Mouse (Mus musculus) lung, embryonic 14.5 days (tissue): ENCODE measurements around the gene Zfp580. TPM values are rescaled to one million over a fixed set of nuclear protein-coding genes. Genes with fewer than 3 reads are reported as not detected.

Source experiments
- ATAC-seq: fragments of 200-750 bp; cut with Nextera tagmentation; 2 replicates; pipeline ENCODE4 v1.8.0; 2017; ENCODE audit warnings: mild to moderate bottlenecking, moderate TSS enrichment, moderate library complexity; ENCODE audit not compliant: insufficient read depth
- DNase-seq: peaks from one replicate; pipeline ENCODE4 v3.0.0-alpha.2; 2015
- H3K27ac ChIP-seq: fragments of 300-500 bp; sonication (generic); 2 replicates; pipeline ENCODE4 v1.5.1; 2014; ENCODE audit warnings: low read depth, mild to moderate bottlenecking, moderate library complexity
- H3K27me3 ChIP-seq: fragments of 300-500 bp; sonication (generic); 2 replicates; pipeline ENCODE4 v1.6.1; 2014; ENCODE audit warnings: low read length, control low read depth; ENCODE audit not compliant: insufficient read depth
- H3K36me3 ChIP-seq: fragments of 300-500 bp; sonication (generic); 2 replicates; pipeline ENCODE4 v1.6.1; 2014; ENCODE audit warnings: control low read depth; ENCODE audit not compliant: insufficient read depth
- H3K4me1 ChIP-seq: fragments of 300-500 bp; sonication (generic); 2 replicates; pipeline ENCODE4 v1.6.1; 2014; ENCODE audit warnings: antibody characterized with exemption, control low read depth; ENCODE audit not compliant: insufficient read depth
- H3K4me2 ChIP-seq: fragments of 300-500 bp; sonication (generic); 2 replicates; pipeline ENCODE4 v1.6.1; 2014; ENCODE audit warnings: mild to moderate bottlenecking
- H3K4me3 ChIP-seq: fragments of 300-500 bp; sonication (generic); 2 replicates; pipeline ENCODE4 v1.5.1; 2014; ENCODE audit warnings: low read depth, low read length
- H3K9ac ChIP-seq: fragments of 300-500 bp; sonication (generic); 2 replicates; pipeline ENCODE4 v1.6.1; 2014
- H3K9me3 ChIP-seq: fragments of 300-500 bp; sonication (generic); 2 replicates; pipeline ENCODE4 v1.6.1; 2016; ENCODE audit warnings: low read depth, low read length, control low read depth
- CTCF ChIP-seq: IDR thresholded peaks from 2 replicates; pipeline ENCODE4 v1.5.1; 2016; ENCODE audit warnings: antibody characterized with exemption, low read depth
- WGBS: fragments of 180-500 bp; shearing (Covaris S2); extraction: QIAGEN DNeasy Blood & Tissue Kit; methylation state at CpG from one replicate; pipeline ENCODE4 v1.1.7; 2014; 5-methylcytosine and 5-hydroxymethylcytosine counted together
- polyA plus RNA-seq: library from polyadenylated mRNA; unstranded; fragments of >200 nt; fragmentation: Nextera tagmentation; extraction: Ambion mirVana; gene quantifications from 2 replicates; pipeline ENCODE4 v1.2.1, GENCODE M21; 2014

The Zfp580 gene
- polyA plus RNA-seq, 1 experiment from 2014 or later = 45.1 TPM

- 36% methylated on average over 11 of the region's 11 CpGs for WGBS
- H3K36me3 ChIP-seq = no peaks in the 10 kb centered on the region
- peak overlapping the region; percentile 50; the same call in 1 of the 2 replicates for H3K4me3 ChIP-seq
- H3K9me3 ChIP-seq = no peaks in the 10 kb centered on the region
- no peak for DNase-seq
- peak; percentile 29 for TF ChIP-seq CTCF
- ATAC-seq = no peak
- H3K9ac ChIP-seq = no peak overlapping the region
- peaks cover 59% of the 10 kb centered on the region for H3K27me3 ChIP-seq
- H3K4me2 ChIP-seq = no peak overlapping the region; the same call in 1 of the 2 replicates
- peaks cover 16% of the 10 kb centered on the region; the same call in 1 of the 2 replicates for H3K4me1 ChIP-seq
- no peak overlapping the region for H3K27ac ChIP-seq
Measured at GRCm38 (mm10) chr7:5057804-5058203, 6.5 kb downstream of the Zfp580 start.

GRCm38 (mm10) chr7:5058631-5059030 lies 7.3 kb downstream of the Zfp580 start:
- Histone ChIP-seq H3K36me3 (no peaks in the 10 kb centered on the region), H3K9ac (no peak overlapping the region), H3K4me1 (peaks cover 10% of the 10 kb centered on the region; the same call in 1 of the 2 replicates), H3K4me2 (no peak overlapping the region), H3K4me3 (no peak overlapping the region), H3K9me3 (no peaks in the 10 kb centered on the region), H3K27ac (no peak overlapping the region), H3K27me3 (peaks cover 51% of the 10 kb centered on the region)
- WGBS = 89% methylated on average over 1 of the region's 1 CpGs
- no peak for ATAC-seq
- no peak for DNase-seq
- TF ChIP-seq CTCF = no peak

GRCm38 (mm10) chr7:5059421-5059820 lies 8.1 kb downstream of the Zfp580 start:
- ATAC-seq (no peak), DNase-seq (no peak)
- Histone ChIP-seq H3K9me3 (no peaks in the 10 kb centered on the region), H3K27me3 (peaks cover 43% of the 10 kb centered on the region), H3K36me3 (no peaks in the 10 kb centered on the region), H3K4me3 (no peak overlapping the region), H3K4me1 (peaks cover 10% of the 10 kb centered on the region; the same call in 1 of the 2 replicates), H3K9ac (no peak overlapping the region), H3K27ac (no peak overlapping the region), H3K4me2 (no peak overlapping the region; the same call in 1 of the 2 replicates)
- 88% methylated on average over 12 of the region's 12 CpGs for WGBS
- TF ChIP-seq CTCF = no peak

GRCm38 (mm10) chr7:5060239-5060731 lies 8.9 kb downstream of the Zfp580 start:
- ATAC-seq = peak; percentile 9; the same call in 1 of the 2 replicates
- peak; percentile 81 for TF ChIP-seq CTCF
- 2% methylated on average over 27 of the region's 27 CpGs for WGBS

GRCm38 (mm10) chr7:5060944-5061773 lies 9.8 kb downstream of the Zfp580 start:
- Histone ChIP-seq H3K9ac (peak overlapping the region; percentile 95), H3K27me3 (peaks cover 25% of the 10 kb centered on the region), H3K36me3 (peaks cover 6% of the 10 kb centered on the region), H3K4me2 (peak overlapping the region; percentile 86), H3K27ac (peak overlapping the region; percentile 100), H3K4me1 (peaks cover 10% of the 10 kb centered on the region; the same call in 1 of the 2 replicates), H3K9me3 (no peaks in the 10 kb centered on the region), H3K4me3 (peak overlapping the region; percentile 75)
- ATAC-seq (peak; percentile 92), DNase-seq (peak; percentile 100)
- TF ChIP-seq CTCF = peak; percentile 76
- WGBS = under 1% methylated on average over 59 of the region's 60 CpGs

More at GRCm38 (mm10) chr7:5060239-5060731, 8.9 kb downstream of the Zfp580 start:
- Histone ChIP-seq H3K36me3 (0 out of 2 replicates have a peak, but pooled peaks cover 2% of the 10 kb centered on the region), H3K27ac (peak overlapping the region; percentile 100), H3K9ac (peak overlapping the region; percentile 95), H3K27me3 (peaks cover 34% of the 10 kb centered on the region), H3K9me3 (no peaks in the 10 kb centered on the region), H3K4me2 (peak overlapping the region; percentile 86), H3K4me3 (peak overlapping the region; percentile 75), H3K4me1 (peaks cover 10% of the 10 kb centered on the region; the same call in 1 of the 2 replicates)
- DNase-seq = peak; percentile 94

- H3K9ac ChIP-seq = peak within 1 kb of the TSS; percentile 95
- peaks cover 8% of the 10 kb centered on the region; the same call in 1 of the 2 replicates for H3K4me1 ChIP-seq
- peak within 1 kb of the TSS; percentile 100 for H3K27ac ChIP-seq
- H3K27me3 ChIP-seq = peaks cover 18% of the 10 kb centered on the region
- WGBS = under 1% methylated on average over 58 of the region's 65 CpGs
- no peaks in the 10 kb centered on the region for H3K9me3 ChIP-seq
- TF ChIP-seq CTCF = no peak
- H3K4me2 ChIP-seq = peak within 1 kb of the TSS; percentile 86
- H3K4me3 ChIP-seq = peak within 1 kb of the TSS; percentile 75
- ATAC-seq (peak; percentile 81), DNase-seq (peak; percentile 94)
- H3K36me3 ChIP-seq = peaks cover 14% of the 10 kb centered on the region
Measured at GRCm38 (mm10) chr7:5061774-5062359, 10.5 kb downstream of the Zfp580 start, which contains the start of gene U2af2. Gene U2af2 (plus strand): TSS chr7:5062143.
